Mouse (Mus musculus) cerebellum, postnatal 4 days (tissue): ENCODE data around the gene Tex19.1.
"Not testable (repeated sequence)": the region's sequence is repeated elsewhere in the genome, so short reads cannot be mapped to it uniquely, and the experiment has no call there.

Experiments used
- DNase-seq, 2 experiments: peaks; one replicate each; pipeline ENCODE4 v3.0.0; 2022; ENCODE audit warnings: low spot score in 2 of 2, mixed read lengths in 1 of 2

Gene Tex19.1

GRCm38 (mm10) chr11:121145865-121146264 lies at the start of gene Tex19.1:
Gene Tex19.1 (plus strand): TSS chr11:121146143.
- DNase-seq: no peak

GRCm38 (mm10) chr11:121099762-121100161 lies 46.2 kb upstream of the Tex19.1 start:
- no peak for DNase-seq

- DNase-seq: no peak
Observed at GRCm38 (mm10) chr11:121100692-121101091, 45.3 kb upstream of the Tex19.1 start.

GRCm38 (mm10) chr11:121101124-121101805 lies 44.7 kb upstream of the Tex19.1 start:
- DNase-seq: no peak

GRCm38 (mm10) chr11:121107242-121107641 lies 38.7 kb upstream of the Tex19.1 start:
- DNase-seq: not testable (repeated sequence)

GRCm38 (mm10) chr11:121108061-121108460 lies 37.9 kb upstream of the Tex19.1 start:
- no peak for DNase-seq

GRCm38 (mm10) chr11:121109986-121110385 lies 36.0 kb upstream of the Tex19.1 start:
- peak in 1 of 2 experiments; percentile 55 for DNase-seq

- DNase-seq: no peak
Observed at GRCm38 (mm10) chr11:121111051-121111450, 34.9 kb upstream of the Tex19.1 start.

GRCm38 (mm10) chr11:121111601-121112000 lies 34.3 kb upstream of the Tex19.1 start:
- no peak for DNase-seq

- DNase-seq: peak; percentile 45 to 81
Observed at GRCm38 (mm10) chr11:121112091-121112775, 33.7 kb upstream of the Tex19.1 start.

GRCm38 (mm10) chr11:121118106-121118505 lies 27.8 kb upstream of the Tex19.1 start:
- no peak for DNase-seq

GRCm38 (mm10) chr11:121118577-121118976 lies 27.4 kb upstream of the Tex19.1 start, which contains the start of gene Tex19.2:
Gene Tex19.2 (minus strand): TSS chr11:121118677.
- DNase-seq: no peak

- no peak for DNase-seq
Observed at GRCm38 (mm10) chr11:121121151-121121550, 24.8 kb upstream of the Tex19.1 start.

GRCm38 (mm10) chr11:121122024-121122670 lies 23.8 kb upstream of the Tex19.1 start:
- no peak for DNase-seq

- DNase-seq: no peak
Observed at GRCm38 (mm10) chr11:121123438-121123837, 22.5 kb upstream of the Tex19.1 start.

- DNase-seq: no peak
Observed at GRCm38 (mm10) chr11:121125522-121126172, 20.3 kb upstream of the Tex19.1 start.

- no peak for DNase-seq
Observed at GRCm38 (mm10) chr11:121126395-121126794, 19.5 kb upstream of the Tex19.1 start.

- DNase-seq: no peak
Observed at GRCm38 (mm10) chr11:121127441-121127840, 18.5 kb upstream of the Tex19.1 start.

- DNase-seq: no peak
Observed at GRCm38 (mm10) chr11:121129616-121130015, 16.3 kb upstream of the Tex19.1 start.

GRCm38 (mm10) chr11:121134600-121134999 lies 11.3 kb upstream of the Tex19.1 start:
- DNase-seq: no peak

- DNase-seq: no peak
Observed at GRCm38 (mm10) chr11:121137682-121138081, 8.3 kb upstream of the Tex19.1 start.

GRCm38 (mm10) chr11:121138732-121139131 lies 7.2 kb upstream of the Tex19.1 start:
- DNase-seq: no peak
